Mouse (Mus musculus): Measurements from ENCODE around the gene Aplp2.
"Not testable (repeated sequence)": the region's sequence is repeated elsewhere in the genome, so short reads cannot be mapped to it uniquely, and the experiment has no call there.

Aplp2 gene

GRCm38 (mm10) chr9:31181291-31182085 is 30.1 kb downstream of the Aplp2 start:
- no peak for DNase-seq (ENCODE audit: low read depth, low spot score)

GRCm38 (mm10) chr9:31177692-31178091 is 33.9 kb downstream of the Aplp2 start:
- DNase-seq (ENCODE audit: low read depth, low spot score), result peak; percentile 66

GRCm38 (mm10) chr9:31176379-31177130 is 35.1 kb downstream of the Aplp2 start:
- DNase-seq (ENCODE audit: low read depth, low spot score), result peak; percentile 95

GRCm38 (mm10) chr9:31175978-31176377 is 35.6 kb downstream of the Aplp2 start:
- peak; percentile 63 for DNase-seq (ENCODE audit: low read depth, low spot score)

- no peak for DNase-seq (ENCODE audit: low read depth, low spot score)
Measured at GRCm38 (mm10) chr9:31175346-31175745, 36.3 kb downstream of the Aplp2 start.

- no peak for DNase-seq (ENCODE audit: low read depth, low spot score)
Measured at GRCm38 (mm10) chr9:31168356-31169093, 43.1 kb downstream of the Aplp2 start.

- peak; percentile 63 for DNase-seq (ENCODE audit: low read depth, low spot score)
Measured at GRCm38 (mm10) chr9:31167305-31167704, 44.3 kb downstream of the Aplp2 start.

GRCm38 (mm10) chr9:31165505-31165904 is 46.1 kb downstream of the Aplp2 start:
- DNase-seq (ENCODE audit: low read depth, low spot score), result not testable (repeated sequence)

GRCm38 (mm10) chr9:31163327-31163726 is 48.3 kb downstream of the Aplp2 start:
- no peak for DNase-seq (ENCODE audit: low read depth, low spot score)

- DNase-seq (ENCODE audit: low read depth, low spot score), result no peak
Measured at GRCm38 (mm10) chr9:31162911-31163310, 48.7 kb downstream of the Aplp2 start.

- peak; percentile 48 for DNase-seq (ENCODE audit: low read depth, low spot score)
Measured at GRCm38 (mm10) chr9:31159910-31160309, 51.7 kb downstream of the Aplp2 start.

GRCm38 (mm10) chr9:31156594-31156993 is 55.0 kb downstream of the Aplp2 start:
- DNase-seq (ENCODE audit: low read depth, low spot score), result no peak

- DNase-seq (ENCODE audit: low read depth, low spot score), result peak; percentile 70
Measured at GRCm38 (mm10) chr9:31151050-31151449, 60.6 kb downstream of the Aplp2 start.

GRCm38 (mm10) chr9:31148135-31148534 is 63.5 kb downstream of the Aplp2 start:
- no peak for DNase-seq (ENCODE audit: low read depth, low spot score)

GRCm38 (mm10) chr9:31145272-31145925 is 66.2 kb downstream of the Aplp2 start:
- DNase-seq (ENCODE audit: low read depth, low spot score), result peak; percentile 28

- no peak for DNase-seq (ENCODE audit: low read depth, low spot score)
Measured at GRCm38 (mm10) chr9:31142924-31143323, 68.7 kb downstream of the Aplp2 start.

GRCm38 (mm10) chr9:31133131-31133530 is 78.5 kb downstream of the Aplp2 start:
- DNase-seq (ENCODE audit: low read depth, low spot score), result no peak

- no peak for DNase-seq (ENCODE audit: low read depth, low spot score)
Measured at GRCm38 (mm10) chr9:31131205-31131968, 80.2 kb downstream of the Aplp2 start, which contains the start of gene St14. Gene St14, minus strand, starts transcription at chr9:31131853.

- DNase-seq (ENCODE audit: low read depth, low spot score), result no peak
Measured at GRCm38 (mm10) chr9:31130357-31131204, 81.0 kb downstream of the Aplp2 start.

- no peak for DNase-seq (ENCODE audit: low read depth, low spot score)
Measured at GRCm38 (mm10) chr9:31129956-31130355, 81.7 kb downstream of the Aplp2 start.

Measured in brain, adult 2 months (tissue).